Comparison of ENCODE assay signal across 19 mouse cellular contexts in the genomic region with DNA sequence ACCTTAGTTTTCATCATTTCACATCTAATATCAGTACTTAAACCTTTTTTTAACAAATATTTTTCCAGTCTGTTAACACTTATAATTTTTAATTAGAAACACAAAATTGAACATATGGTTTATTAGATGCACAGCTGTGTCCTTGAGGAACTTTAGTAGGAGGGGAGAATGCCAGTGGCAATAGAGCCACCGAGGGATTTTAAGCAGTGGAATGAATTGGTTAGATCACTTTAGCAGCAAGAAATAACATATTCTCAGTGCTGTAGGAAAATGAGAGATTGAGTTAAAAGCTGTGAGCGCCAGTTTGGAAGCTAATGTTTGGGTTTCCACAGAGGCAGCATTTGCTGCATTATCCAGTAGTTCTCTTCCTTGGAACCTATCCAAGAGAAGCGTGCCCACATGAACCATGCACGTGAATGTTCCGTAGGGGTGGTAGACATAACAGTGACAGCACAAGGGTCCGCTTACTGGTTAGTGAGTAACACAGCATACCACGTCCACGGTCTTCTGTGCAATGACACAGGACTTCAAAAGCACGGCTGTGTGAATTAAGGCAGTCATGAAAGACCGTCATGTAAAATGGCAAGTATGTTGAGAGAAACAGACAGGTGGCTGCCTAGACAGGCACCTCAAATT.
DNase-seq lines count a peak whose midpoint lies in the region; ATAC-seq and TF ChIP-seq lines count a peak whose summit lies in the region.
"Had no signal": no experiment of that assay in that cellular context is flagged by ENCODE, and none has a peak within 500 bp of the region (broad histone marks: within the 10 kb centered on the region; RNA-seq: fewer than 3 reads in every experiment).

No protein-coding gene starts in this region.

- H3K4me2 ChIP-seq in midbrain, embryonic 14.5 days (ENCODE audit: low read length): no peak overlapping the region
- no peak overlapping the region for H3K4me2 ChIP-seq in forebrain, postnatal 0 days (ENCODE audit: low read depth)
- no peak overlapping the region for H3K4me2 ChIP-seq in neural tube, embryonic 14.5 days (ENCODE audit: low read depth, low read length)
- H3K4me2 ChIP-seq: embryonic facial prominence, embryonic 12.5 days; heart, embryonic 12.5 days; midbrain, embryonic 12.5 days; neural tube, embryonic 12.5 days had no signal

- peaks cover 24% of the 10 kb centered on the region for H3K36me3 ChIP-seq in midbrain, embryonic 14.5 days (ENCODE audit: control insufficient read depth, insufficient read depth, low read length)
- peaks cover 52% of the 10 kb centered on the region for H3K36me3 ChIP-seq in midbrain, embryonic 10.5 days
- 0 out of 2 replicates have a peak, but pooled peaks cover 5% of the 10 kb centered on the region for H3K36me3 ChIP-seq in forebrain, postnatal 0 days (ENCODE audit: insufficient read depth)
- peaks cover 9% of the 10 kb centered on the region for H3K36me3 ChIP-seq in neural tube, embryonic 14.5 days (ENCODE audit: control insufficient read depth, insufficient read depth, low read length)

- DNase-seq in frontal cortex, adult 2 months (ENCODE audit: extremely low spot score in 1 of 2, low spot score in 1 of 2): peak; percentile 20 to 39
- DNase-seq in frontal cortex, postnatal 10 days (ENCODE audit: low spot score in 2 of 2): no peak
- peak; percentile 10 for DNase-seq in midbrain, embryonic 14.5 days
- DNase-seq in midbrain, embryonic 10.5 days (ENCODE audit: low spot score): no peak
- peak; percentile 14 for DNase-seq in forebrain, postnatal 0 days
- no peak for DNase-seq in retina, embryonic 14.5 days (ENCODE audit: low spot score)
- DNase-seq: cerebellum, adult 11-12 months; heart, postnatal 4 days; kidney, adult 11 months; kidney, postnatal 25 days; liver; lung, adult 18-20 months; lung, postnatal 4 days; retina, postnatal 1 day had no signal

- no peak overlapping the region for H3K4me3 ChIP-seq in midbrain, embryonic 14.5 days (replicated peaks; ENCODE audit: low read depth, low read length)
- no peak overlapping the region for H3K4me3 ChIP-seq in midbrain, embryonic 10.5 days
- H3K4me3 ChIP-seq in forebrain, postnatal 0 days (ENCODE audit: low read depth, low read length): no peak overlapping the region
- no peak overlapping the region for H3K4me3 ChIP-seq in neural tube, embryonic 14.5 days (ENCODE audit: low read depth, low read length)
- H3K4me3 ChIP-seq: embryonic facial prominence, embryonic 12.5 days; heart, embryonic 12.5 days; midbrain, embryonic 12.5 days; neural tube, embryonic 12.5 days had no signal

- ATAC-seq in midbrain, embryonic 14.5 days (ENCODE audit: low FRiP score, low TSS enrichment): no peak
- ATAC-seq in forebrain, postnatal 0 days: peak; percentile 45
- ATAC-seq in neural tube, embryonic 14.5 days (ENCODE audit: low read depth): peak; percentile 81

- H3K27me3 ChIP-seq in midbrain, embryonic 14.5 days (ENCODE audit: control insufficient read depth, insufficient read depth, low read length): no peaks in the 10 kb centered on the region
- H3K27me3 ChIP-seq in midbrain, embryonic 10.5 days (ENCODE audit: low read depth, poor library complexity, severe bottlenecking): no peaks in the 10 kb centered on the region
- H3K27me3 ChIP-seq in forebrain, postnatal 0 days (ENCODE audit: insufficient read depth, low read length): no peaks in the 10 kb centered on the region
- no peaks in the 10 kb centered on the region for H3K27me3 ChIP-seq in neural tube, embryonic 14.5 days (ENCODE audit: control insufficient read depth, insufficient read depth, low read length)
- H3K27me3 ChIP-seq: embryonic facial prominence, embryonic 12.5 days; heart, embryonic 12.5 days; midbrain, embryonic 12.5 days; neural tube, embryonic 12.5 days had no signal

- H3K4me1 ChIP-seq in midbrain, embryonic 14.5 days (ENCODE audit: control insufficient read depth, insufficient read depth, low read length): no peaks in the 10 kb centered on the region
- no peaks in the 10 kb centered on the region for H3K4me1 ChIP-seq in midbrain, embryonic 10.5 days
- no peaks in the 10 kb centered on the region for H3K4me1 ChIP-seq in forebrain, postnatal 0 days (ENCODE audit: insufficient read depth)
- no peaks in the 10 kb centered on the region for H3K4me1 ChIP-seq in neural tube, embryonic 14.5 days (ENCODE audit: control insufficient read depth, insufficient read depth, low read length)
- H3K4me1 ChIP-seq: embryonic facial prominence, embryonic 12.5 days; heart, embryonic 12.5 days; midbrain, embryonic 12.5 days; neural tube, embryonic 12.5 days had no signal

- 88% methylated on average over 10 of the region's 10 CpGs for WGBS in midbrain, embryonic 14.5 days
- WGBS in midbrain, embryonic 10.5 days: 95% methylated on average over 10 of the region's 10 CpGs
- WGBS in forebrain, postnatal 0 days: 59% methylated on average over 10 of the region's 10 CpGs
- 75% methylated on average over 10 of the region's 10 CpGs for WGBS in neural tube, embryonic 14.5 days

- TF ChIP-seq CTCF in forebrain, postnatal 0 days (IDR thresholded peaks at IDR 0.05; ENCODE audit: low read depth): no peak

- no peak overlapping the region for H3K27ac ChIP-seq in midbrain, embryonic 14.5 days (replicated peaks; ENCODE audit: low read depth, low read length)
- H3K27ac ChIP-seq in midbrain, embryonic 10.5 days (replicated peaks): no peak overlapping the region
- H3K27ac ChIP-seq in forebrain, postnatal 0 days (ENCODE audit: low read depth, low read length): no peak overlapping the region
- H3K27ac ChIP-seq in neural tube, embryonic 14.5 days (ENCODE audit: low read depth, low read length): no peak overlapping the region; the same call in 1 of the 2 replicates
- H3K27ac ChIP-seq: embryonic facial prominence, embryonic 12.5 days; midbrain, embryonic 12.5 days; neural tube, embryonic 12.5 days had no signal

- H3K9ac ChIP-seq in midbrain, embryonic 14.5 days (replicated peaks; ENCODE audit: low read length): no peak overlapping the region
- H3K9ac ChIP-seq in forebrain, postnatal 0 days: no peak overlapping the region
- H3K9ac ChIP-seq in neural tube, embryonic 14.5 days (replicated peaks; ENCODE audit: low read depth, low read length): no peak overlapping the region
- H3K9ac ChIP-seq: embryonic facial prominence, embryonic 12.5 days; heart, embryonic 12.5 days; midbrain, embryonic 12.5 days; neural tube, embryonic 12.5 days had no signal

- no peaks in the 10 kb centered on the region for H3K9me3 ChIP-seq in midbrain, embryonic 14.5 days (ENCODE audit: control insufficient read depth, low read length)
- no peaks in the 10 kb centered on the region for H3K9me3 ChIP-seq in midbrain, embryonic 10.5 days (replicated peaks)
- H3K9me3 ChIP-seq in forebrain, postnatal 0 days (ENCODE audit: low read length): no peaks in the 10 kb centered on the region
- H3K9me3 ChIP-seq in neural tube, embryonic 14.5 days (ENCODE audit: control insufficient read depth, low read length): no peaks in the 10 kb centered on the region
- H3K9me3 ChIP-seq: embryonic facial prominence, embryonic 12.5 days; heart, embryonic 12.5 days; midbrain, embryonic 12.5 days; neural tube, embryonic 12.5 days had no signal

Comparison
In these comparisons a context has a peak if more than half of its experiments do, and no peak if none do; other contexts are left out.
1. DNase-seq: peak in frontal cortex, adult 2 months (2 of 2), midbrain, embryonic 14.5 days (single experiment) and forebrain, postnatal 0 days (single experiment); none in frontal cortex, postnatal 10 days (0 of 2), midbrain, embryonic 10.5 days (single experiment) and retina, embryonic 14.5 days (single experiment).